Mouse (Mus musculus) midbrain, embryonic 15.5 days (tissue): ENCODE data around the gene Mmd. TPM values are rescaled to one million over a fixed set of nuclear protein-coding genes. Genes with fewer than 3 reads are reported as not detected.

Experiments
- ATAC-seq: fragments of 200-750 bp; cut with Nextera tagmentation; replicated peaks from 2 replicates; pipeline ENCODE4 v1.8.0; 2017; ENCODE audit warnings: moderate TSS enrichment
- H3K27ac ChIP-seq: fragments of 300-500 bp; sonication (generic); 2 replicates; pipeline ENCODE4 v1.5.1; 2015; ENCODE audit warnings: mild to moderate bottlenecking, inconsistent platforms
- H3K27me3 ChIP-seq: fragments of 300-500 bp; sonication (generic); replicated peaks from 2 replicates; pipeline ENCODE4 v1.6.1; 2015; ENCODE audit warnings: inconsistent platforms
- H3K36me3 ChIP-seq: fragments of 300-500 bp; sonication (generic); replicated peaks from 2 replicates; pipeline ENCODE4 v1.6.1; 2015; ENCODE audit warnings: inconsistent platforms
- H3K4me1 ChIP-seq: fragments of 300-500 bp; sonication (generic); 2 replicates; pipeline ENCODE4 v1.6.1; 2015; ENCODE audit warnings: inconsistent platforms
- H3K4me2 ChIP-seq: fragments of 300-500 bp; sonication (generic); 2 replicates; pipeline ENCODE4 v1.6.1; 2015; ENCODE audit warnings: inconsistent platforms, mild to moderate bottlenecking, moderate library complexity
- H3K4me3 ChIP-seq: fragments of 300-500 bp; sonication (generic); 2 replicates; pipeline ENCODE4 v1.5.1; 2015; ENCODE audit warnings: mild to moderate bottlenecking, inconsistent platforms
- H3K9ac ChIP-seq: fragments of 300-500 bp; sonication (generic); 2 replicates; pipeline ENCODE4 v1.6.1; 2015; ENCODE audit warnings: mild to moderate bottlenecking, inconsistent platforms
- H3K9me3 ChIP-seq: fragments of 300-500 bp; sonication (generic); 2 replicates; pipeline ENCODE4 v1.6.1; 2016; ENCODE audit warnings: inconsistent platforms
- WGBS: fragments of 180-500 bp; shearing (Covaris S2); methylation state at CpG from one replicate; pipeline ENCODE4 v1.1.7; 2015; ENCODE audit warnings: mixed read lengths; 5-methylcytosine and 5-hydroxymethylcytosine counted together
- polyA plus RNA-seq: library from polyadenylated mRNA; unstranded; fragments of >200 nt; fragmentation: Nextera tagmentation; extraction: Ambion mirVana; gene quantifications from 2 replicates; pipeline ENCODE4 v1.2.1, GENCODE M21; 2015

The Mmd gene
- polyA plus RNA-seq, 1 experiment from 2014 or later, result 125 TPM

GRCm38 (mm10) chr11:90252366-90252765 is 3.1 kb downstream of the Mmd start:
- no peak overlapping the region for H3K27ac ChIP-seq
- peak overlapping the region; percentile 83; the same call in 1 of the 2 replicates for H3K4me2 ChIP-seq
- no peaks in the 10 kb centered on the region for H3K36me3 ChIP-seq
- 64% methylated on average over 8 of the region's 8 CpGs for WGBS
- H3K4me3 ChIP-seq, result no peak overlapping the region
- ATAC-seq, result no peak
- H3K9ac ChIP-seq, result no peak overlapping the region
- H3K27me3 ChIP-seq, result no peaks in the 10 kb centered on the region
- H3K9me3 ChIP-seq, result no peaks in the 10 kb centered on the region
- peaks cover 39% of the 10 kb centered on the region for H3K4me1 ChIP-seq

- 84% methylated on average over 3 of the region's 3 CpGs for WGBS
- no peaks in the 10 kb centered on the region for H3K9me3 ChIP-seq
- H3K4me3 ChIP-seq, result no peak overlapping the region
- H3K9ac ChIP-seq, result no peak overlapping the region
- H3K4me1 ChIP-seq, result peaks cover 33% of the 10 kb centered on the region
- ATAC-seq, result no peak
- no peak overlapping the region for H3K27ac ChIP-seq
- H3K4me2 ChIP-seq, result no peak overlapping the region
- H3K27me3 ChIP-seq, result no peaks in the 10 kb centered on the region
- no peaks in the 10 kb centered on the region for H3K36me3 ChIP-seq
Measured at GRCm38 (mm10) chr11:90254536-90254935, 5.3 kb downstream of the Mmd start.

GRCm38 (mm10) chr11:90255687-90256086 is 6.4 kb downstream of the Mmd start:
- no peak overlapping the region for H3K9ac ChIP-seq
- no peaks in the 10 kb centered on the region for H3K27me3 ChIP-seq
- H3K9me3 ChIP-seq, result no peaks in the 10 kb centered on the region
- no peak for ATAC-seq
- no peak overlapping the region for H3K27ac ChIP-seq
- WGBS, result 84% methylated on average over 6 of the region's 6 CpGs
- H3K4me2 ChIP-seq, result no peak overlapping the region
- peaks cover 26% of the 10 kb centered on the region for H3K4me1 ChIP-seq
- no peak overlapping the region for H3K4me3 ChIP-seq
- 0 out of 2 replicates have a peak, but pooled peaks cover 9% of the 10 kb centered on the region for H3K36me3 ChIP-seq

GRCm38 (mm10) chr11:90256833-90257525 is 7.7 kb downstream of the Mmd start:
- H3K4me2 ChIP-seq, result no peak overlapping the region
- H3K9ac ChIP-seq, result no peak overlapping the region
- H3K27me3 ChIP-seq, result no peaks in the 10 kb centered on the region
- peaks cover 20% of the 10 kb centered on the region; the same call in 1 of the 2 replicates for H3K36me3 ChIP-seq
- WGBS, result 88% methylated on average over 16 of the region's 16 CpGs
- no peaks in the 10 kb centered on the region for H3K9me3 ChIP-seq
- H3K27ac ChIP-seq, result no peak overlapping the region
- peaks cover 15% of the 10 kb centered on the region for H3K4me1 ChIP-seq
- ATAC-seq, result no peak
- no peak overlapping the region for H3K4me3 ChIP-seq

- Histone ChIP-seq H3K4me3 (no peak overlapping the region), H3K4me1 (0 out of 2 replicates have a peak, but pooled peaks cover 4% of the 10 kb centered on the region), H3K9ac (no peak overlapping the region), H3K9me3 (no peaks in the 10 kb centered on the region), H3K4me2 (no peak overlapping the region), H3K27ac (no peak overlapping the region), H3K27me3 (no peaks in the 10 kb centered on the region), H3K36me3 (peaks cover 34% of the 10 kb centered on the region; the same call in 1 of the 2 replicates)
- no peak for ATAC-seq
- 81% methylated on average over 10 of the region's 10 CpGs for WGBS
Measured at GRCm38 (mm10) chr11:90258321-90258927, 9.2 kb downstream of the Mmd start.

- 62% methylated on average over 4 of the region's 4 CpGs for WGBS
- Histone ChIP-seq H3K9me3 (no peaks in the 10 kb centered on the region), H3K4me3 (no peak overlapping the region), H3K27me3 (no peaks in the 10 kb centered on the region), H3K9ac (no peak overlapping the region), H3K27ac (no peak overlapping the region), H3K36me3 (peaks cover 38% of the 10 kb centered on the region), H3K4me1 (0 out of 2 replicates have a peak, but pooled peaks cover 4% of the 10 kb centered on the region), H3K4me2 (no peak overlapping the region)
- no peak for ATAC-seq
Measured at GRCm38 (mm10) chr11:90259071-90259470, 9.8 kb downstream of the Mmd start.

GRCm38 (mm10) chr11:90259826-90260225 is 10.6 kb downstream of the Mmd start:
- Histone ChIP-seq H3K4me1 (0 out of 2 replicates have a peak, but pooled peaks cover 4% of the 10 kb centered on the region), H3K4me2 (no peak overlapping the region), H3K9me3 (no peaks in the 10 kb centered on the region), H3K9ac (no peak overlapping the region), H3K27ac (no peak overlapping the region), H3K36me3 (peaks cover 38% of the 10 kb centered on the region), H3K4me3 (no peak overlapping the region), H3K27me3 (no peaks in the 10 kb centered on the region)
- 86% methylated on average over 9 of the region's 9 CpGs for WGBS
- ATAC-seq, result no peak

GRCm38 (mm10) chr11:90264180-90264579 is 14.9 kb downstream of the Mmd start:
- H3K4me3 ChIP-seq, result no peak overlapping the region
- H3K27me3 ChIP-seq, result no peaks in the 10 kb centered on the region
- H3K36me3 ChIP-seq, result peaks cover 38% of the 10 kb centered on the region
- H3K9me3 ChIP-seq, result no peaks in the 10 kb centered on the region
- ATAC-seq, result no peak
- 91% methylated on average over 11 of the region's 11 CpGs for WGBS
- H3K4me1 ChIP-seq, result peaks cover 5% of the 10 kb centered on the region
- H3K9ac ChIP-seq, result no peak overlapping the region
- H3K27ac ChIP-seq, result no peak overlapping the region
- H3K4me2 ChIP-seq, result no peak overlapping the region

GRCm38 (mm10) chr11:90265581-90265980 is 16.3 kb downstream of the Mmd start:
- Histone ChIP-seq H3K27ac (no peak overlapping the region), H3K4me3 (no peak overlapping the region), H3K27me3 (no peaks in the 10 kb centered on the region), H3K9me3 (no peaks in the 10 kb centered on the region), H3K4me1 (peaks cover 10% of the 10 kb centered on the region), H3K4me2 (no peak overlapping the region), H3K36me3 (peaks cover 30% of the 10 kb centered on the region), H3K9ac (no peak overlapping the region)
- WGBS, result 87% methylated on average over 7 of the region's 7 CpGs
- no peak for ATAC-seq

- WGBS, result 61% methylated on average over 5 of the region's 5 CpGs
- Histone ChIP-seq H3K9me3 (no peaks in the 10 kb centered on the region), H3K27me3 (no peaks in the 10 kb centered on the region), H3K36me3 (peaks cover 7% of the 10 kb centered on the region; the same call in 1 of the 2 replicates), H3K9ac (no peak overlapping the region), H3K4me3 (no peak overlapping the region), H3K4me1 (peaks cover 10% of the 10 kb centered on the region), H3K27ac (no peak overlapping the region), H3K4me2 (no peak overlapping the region)
- no peak for ATAC-seq
Measured at GRCm38 (mm10) chr11:90268934-90269333, 19.7 kb downstream of the Mmd start.

- H3K36me3 ChIP-seq, result peaks cover 7% of the 10 kb centered on the region; the same call in 1 of the 2 replicates
- no peak overlapping the region for H3K4me3 ChIP-seq
- no peaks in the 10 kb centered on the region for H3K9me3 ChIP-seq
- peak overlapping the region; percentile 17 for H3K27ac ChIP-seq
- H3K4me2 ChIP-seq, result no peak overlapping the region
- ATAC-seq, result peak; percentile 63; the same call in 1 of the 2 replicates
- no peak overlapping the region for H3K9ac ChIP-seq
- no peaks in the 10 kb centered on the region for H3K27me3 ChIP-seq
- 30% methylated on average over 18 of the region's 18 CpGs for WGBS
- peaks cover 10% of the 10 kb centered on the region for H3K4me1 ChIP-seq
Measured at GRCm38 (mm10) chr11:90269398-90270123, 20.3 kb downstream of the Mmd start.

GRCm38 (mm10) chr11:90270132-90270877 is 21.0 kb downstream of the Mmd start:
- WGBS, result 84% methylated on average over 11 of the region's 11 CpGs
- Histone ChIP-seq H3K4me2 (no peak overlapping the region), H3K27ac (no peak overlapping the region), H3K4me3 (no peak overlapping the region), H3K9me3 (no peaks in the 10 kb centered on the region), H3K27me3 (no peaks in the 10 kb centered on the region), H3K4me1 (peaks cover 10% of the 10 kb centered on the region), H3K36me3 (peaks cover 7% of the 10 kb centered on the region; the same call in 1 of the 2 replicates), H3K9ac (no peak overlapping the region)
- no peak for ATAC-seq
